Mouse (Mus musculus) right cerebral cortex, postnatal 14 days (tissue): ENCODE results near the gene Il17re.

ENCODE experiments used
- DNase-seq: peaks from one replicate; pipeline ENCODE4 v3.0.0; 2022

Il17re gene

DNA sequence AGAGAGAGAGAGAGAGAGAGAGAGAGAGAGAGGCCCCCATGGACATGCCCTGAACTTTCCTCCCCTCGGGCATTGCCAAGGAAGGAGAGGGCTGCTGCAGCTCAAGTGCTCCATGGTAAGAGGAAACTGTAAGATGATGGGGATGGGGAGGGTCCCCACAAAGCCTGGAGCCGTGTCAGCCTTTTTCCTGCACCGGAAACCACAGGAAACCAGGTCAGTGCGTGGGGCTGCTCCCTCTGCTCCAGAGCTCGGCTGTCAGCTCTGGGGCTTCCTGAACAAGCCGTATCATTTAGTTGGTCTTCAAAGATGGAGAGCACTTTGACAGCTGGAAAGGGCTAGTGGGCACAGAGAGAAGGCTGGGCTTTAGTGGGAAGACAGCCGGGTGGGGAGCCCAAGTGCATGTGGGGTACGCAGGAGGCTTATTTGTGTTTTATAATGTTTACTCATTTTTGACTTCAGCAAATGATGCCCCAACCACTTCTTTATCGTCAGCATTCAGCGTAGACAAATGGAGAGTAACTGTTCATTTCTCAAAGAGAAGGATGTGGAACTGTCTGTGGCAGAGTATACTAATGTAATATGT lies at the start of gene Il17re:
TSS of gene Il17re (plus strand) at position 533 of the 583 bp plus-strand sequence.
- no peak for DNase-seq

DNA sequence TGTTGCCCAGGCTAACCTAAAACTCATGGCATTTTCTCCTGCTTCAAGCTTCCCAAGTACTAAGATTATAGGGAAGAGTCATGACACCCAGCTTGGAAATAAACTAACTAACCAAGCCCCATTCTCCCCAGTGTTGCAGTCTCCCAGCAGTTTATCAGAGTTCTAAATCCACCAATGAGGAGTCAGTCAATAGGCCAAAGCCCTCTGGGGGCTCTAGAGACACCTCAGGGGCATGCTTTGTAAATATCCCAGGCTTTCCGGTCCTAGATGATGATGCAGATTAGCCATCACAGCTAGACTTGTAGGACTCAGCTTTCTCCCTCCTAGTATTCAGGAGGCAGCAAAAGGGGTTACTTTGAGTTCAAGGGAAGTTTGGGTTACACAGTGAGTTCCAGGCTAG lies 48.3 kb upstream of the Il17re start:
- DNase-seq: no peak

DNA sequence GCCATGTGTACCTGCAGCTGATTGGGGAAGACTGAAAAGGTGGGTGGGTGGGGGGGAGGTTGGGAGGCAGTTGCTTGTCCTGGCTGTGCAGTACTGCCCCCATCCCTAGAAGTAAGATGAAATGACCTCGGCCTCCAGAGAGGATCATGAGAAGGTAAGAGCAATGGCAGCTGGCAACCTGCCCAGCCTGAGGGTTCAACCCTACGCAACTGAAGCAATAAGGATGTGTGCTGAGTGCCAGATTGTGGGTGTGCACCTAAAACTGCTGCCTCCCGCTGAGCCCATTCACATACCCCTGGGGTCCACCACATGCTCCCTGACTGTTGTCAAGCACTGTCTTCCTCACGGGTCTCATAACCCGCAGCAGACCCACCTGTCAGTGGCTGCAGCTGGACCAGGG lies 41.9 kb upstream of the Il17re start:
- DNase-seq: no peak

DNA sequence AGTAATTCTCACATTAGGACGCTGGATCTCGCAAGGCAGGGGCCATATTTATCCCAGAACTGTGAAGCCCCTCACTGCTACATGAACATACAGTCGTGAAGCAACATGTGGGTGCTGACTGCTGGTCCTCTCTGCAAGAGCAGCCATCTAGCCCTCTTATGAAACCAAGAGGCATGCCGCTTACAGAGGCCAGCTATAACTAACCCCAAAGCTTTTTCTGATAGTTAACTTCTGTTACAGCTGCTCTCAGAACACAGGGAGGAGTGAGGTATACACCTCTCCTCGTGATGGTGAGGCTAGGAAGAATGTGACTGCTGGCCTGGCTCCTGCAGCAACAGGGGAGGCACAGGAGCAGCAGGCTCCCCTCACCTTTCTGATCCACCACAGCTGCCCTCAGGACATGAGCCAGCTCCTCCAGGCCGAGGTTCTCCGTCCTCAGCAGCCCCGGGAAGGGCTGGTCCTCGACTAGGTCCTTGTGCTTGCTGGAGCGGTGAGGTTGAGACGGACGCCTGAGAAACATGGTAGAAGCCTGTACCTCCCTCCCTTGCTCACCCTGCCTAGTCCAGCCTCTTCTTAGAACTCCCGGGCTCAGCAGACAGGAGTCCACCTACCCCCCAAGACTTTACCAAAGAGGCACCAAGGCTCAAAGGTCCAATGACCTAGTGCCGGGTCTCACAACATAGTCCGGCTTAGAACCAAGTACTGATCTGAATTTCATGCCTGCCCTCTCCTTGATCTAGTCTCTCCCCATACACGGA lies 39.7 kb upstream of the Il17re start:
- DNase-seq: no peak

DNA sequence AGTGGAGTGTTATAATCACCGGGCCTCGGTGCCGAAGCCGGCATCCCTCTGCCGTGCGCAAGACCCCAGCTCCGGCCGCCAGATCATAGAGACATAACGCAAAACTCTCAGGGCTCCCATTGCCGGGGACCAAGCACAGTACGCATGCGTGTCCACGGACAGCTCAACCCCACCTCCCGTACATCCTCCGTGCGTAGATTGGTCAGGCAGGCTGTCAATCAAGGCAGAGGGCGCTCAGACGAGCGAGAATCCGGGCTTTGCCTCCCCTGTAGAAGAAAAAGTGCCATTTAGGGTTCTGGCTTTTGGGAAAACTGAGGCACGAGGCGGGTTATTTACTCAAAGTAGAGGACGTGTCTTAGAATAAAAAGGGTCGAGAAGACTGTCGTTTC lies 39.1 kb upstream of the Il17re start, which contains the start of gene Rpusd3:
TSS of gene Rpusd3 (minus strand) at position 142 of the 389 bp plus-strand sequence.
- peak; percentile 100 for DNase-seq

DNA sequence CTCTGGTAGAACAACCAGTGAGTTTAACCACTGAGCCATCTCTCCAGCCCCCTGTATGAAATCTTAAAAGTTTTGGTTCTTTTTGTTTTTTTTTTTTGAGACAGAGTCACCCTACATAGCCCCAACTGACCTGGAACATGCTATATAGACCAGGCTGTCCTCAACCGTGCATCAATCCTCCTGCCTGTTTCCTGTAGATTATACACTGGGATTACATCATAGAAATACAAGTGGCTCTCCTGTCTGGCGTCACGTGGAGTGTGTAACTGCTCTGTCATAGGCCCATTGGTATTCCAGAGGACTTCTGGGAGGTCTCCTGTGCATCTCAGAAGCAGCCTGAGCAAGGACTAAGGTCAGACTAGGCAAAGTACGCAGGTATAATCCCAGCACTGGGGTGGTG lies 35.3 kb upstream of the Il17re start:
- DNase-seq: no peak

DNA sequence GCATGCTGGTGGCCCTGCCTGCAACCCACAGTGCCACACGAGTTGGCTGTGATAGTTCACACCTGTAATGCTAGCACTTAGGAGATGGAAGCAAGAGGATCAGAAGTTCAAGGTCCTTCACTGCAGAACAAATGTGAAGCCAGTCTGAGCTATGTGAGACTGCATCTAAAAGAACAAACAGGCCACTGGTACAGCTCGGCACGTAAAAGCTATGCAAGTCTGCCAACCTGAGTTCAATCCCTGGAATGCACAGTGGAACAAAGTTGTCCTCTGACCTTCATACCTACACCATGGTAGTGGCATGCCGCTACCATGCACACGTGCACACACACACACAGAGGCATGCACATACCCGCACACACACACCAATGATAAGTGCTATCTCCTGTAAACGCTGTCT lies 34.1 kb upstream of the Il17re start:
- DNase-seq: no peak

DNA sequence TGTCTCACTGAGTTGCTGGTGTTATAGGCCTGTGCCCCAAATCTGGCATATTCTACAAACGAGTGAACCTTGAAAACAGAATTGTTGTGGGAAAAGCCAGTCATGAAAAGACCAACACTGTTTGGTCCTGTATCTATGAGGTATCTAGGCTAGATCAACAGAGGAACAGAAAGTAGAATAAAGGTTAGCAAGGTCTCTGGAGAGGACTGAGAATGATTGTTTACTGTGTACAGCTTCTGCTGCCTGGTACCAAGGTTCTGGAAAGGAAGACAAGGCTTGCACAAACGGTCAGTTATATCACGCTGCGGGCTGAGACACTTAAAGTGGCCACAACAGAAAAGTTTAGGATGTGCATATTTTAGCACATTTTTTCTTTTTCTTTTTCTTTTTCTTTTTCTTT lies 31.6 kb upstream of the Il17re start:
- no peak for DNase-seq

DNA sequence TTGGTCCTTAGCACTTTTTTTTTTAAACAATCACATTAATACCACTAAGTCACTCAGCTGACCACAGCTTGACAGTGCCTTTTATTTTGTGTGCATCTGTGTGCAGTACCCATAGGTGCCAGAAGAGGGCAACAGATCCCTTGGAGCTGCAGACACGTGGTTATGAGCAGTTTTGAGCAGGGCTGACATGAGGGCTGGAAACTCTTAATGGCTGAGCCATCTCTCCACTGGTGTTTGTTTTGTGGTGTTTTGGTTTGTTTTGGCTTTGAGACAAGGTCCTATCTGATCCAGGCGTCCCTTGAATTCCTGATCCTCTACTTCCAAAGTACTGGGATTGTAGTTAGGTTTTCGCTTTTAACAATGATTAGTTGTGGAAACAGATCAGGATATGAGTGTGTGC lies 30.9 kb upstream of the Il17re start:
- DNase-seq: no peak

DNA sequence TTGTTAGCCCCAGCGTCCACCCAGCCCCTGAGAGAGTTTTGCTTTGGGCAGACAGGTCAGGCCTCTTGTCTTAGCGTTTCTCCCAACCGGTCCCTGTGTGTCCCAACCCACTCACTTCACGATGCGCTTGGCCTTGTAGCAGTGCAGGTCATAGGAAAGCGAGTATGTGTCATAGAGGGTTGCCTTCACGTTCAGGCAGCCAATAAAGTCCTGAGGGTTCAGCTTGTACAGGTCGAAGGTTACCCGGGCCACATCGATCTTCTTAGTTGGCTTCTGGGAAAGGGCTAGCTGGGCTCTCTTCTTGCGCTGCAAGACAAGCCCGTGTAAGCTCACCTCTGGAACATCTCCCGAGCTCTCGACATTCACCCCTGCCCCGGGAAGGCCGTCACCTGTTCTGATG lies 30.3 kb upstream of the Il17re start:
- DNase-seq: no peak

DNA sequence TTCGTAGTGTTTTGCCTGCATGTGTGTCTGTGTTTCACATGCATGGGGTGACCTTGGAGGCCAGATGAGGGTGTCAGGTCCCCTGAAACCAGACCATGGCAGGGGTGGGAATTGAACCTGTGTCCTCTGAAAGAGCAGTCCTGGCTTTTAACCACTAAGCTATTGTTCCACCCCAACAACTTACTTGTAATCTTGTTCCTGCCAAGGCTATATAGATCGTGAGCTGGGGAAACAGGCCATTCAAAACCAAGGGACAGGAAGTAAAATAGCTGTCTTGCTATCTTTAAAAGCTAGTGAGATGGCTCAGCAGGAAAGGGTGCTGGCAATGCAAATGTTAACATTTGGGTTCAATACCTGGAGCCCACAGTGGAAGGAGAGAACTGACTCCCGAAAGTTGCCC lies 28.3 kb upstream of the Il17re start:
- no peak for DNase-seq

DNA sequence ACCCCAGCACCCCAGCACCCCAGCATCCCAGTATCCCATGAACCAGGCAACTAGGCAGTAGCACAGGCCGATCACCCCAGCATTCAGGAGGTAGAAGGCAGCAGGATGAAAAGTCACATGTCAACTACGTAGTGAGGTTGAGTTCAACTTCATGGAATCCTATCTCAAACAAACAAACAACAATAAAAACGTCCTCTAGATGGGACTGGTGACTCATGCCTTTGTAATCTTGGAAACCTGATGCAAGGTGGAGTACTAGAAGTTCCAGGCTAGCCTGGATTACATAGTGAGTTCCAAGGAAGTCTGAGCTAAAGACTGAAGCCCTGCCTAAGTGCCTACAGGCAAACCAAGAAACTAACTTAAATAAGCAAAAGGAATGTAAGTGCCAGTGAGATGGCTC lies 27.4 kb upstream of the Il17re start:
- no peak for DNase-seq

DNA sequence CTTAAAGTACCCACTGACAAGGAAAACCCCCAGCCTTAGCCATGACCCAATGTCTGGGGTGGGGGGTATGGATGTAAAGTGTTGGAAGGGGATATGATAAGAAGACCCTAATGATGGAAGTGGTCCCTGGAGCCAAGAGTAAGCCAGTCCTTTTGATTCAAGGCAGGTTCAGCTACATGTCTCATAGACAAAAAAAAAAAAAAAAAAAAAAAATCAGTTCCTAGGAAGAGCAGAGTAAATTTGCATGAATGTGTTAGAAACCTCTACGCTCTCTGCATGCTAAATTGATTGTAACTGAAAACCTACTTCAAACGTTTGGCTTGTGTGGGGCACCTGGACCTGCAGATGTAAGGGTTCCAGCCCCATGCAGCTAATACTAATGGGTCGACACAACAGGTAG lies 26.5 kb upstream of the Il17re start:
- DNase-seq: no peak

DNA sequence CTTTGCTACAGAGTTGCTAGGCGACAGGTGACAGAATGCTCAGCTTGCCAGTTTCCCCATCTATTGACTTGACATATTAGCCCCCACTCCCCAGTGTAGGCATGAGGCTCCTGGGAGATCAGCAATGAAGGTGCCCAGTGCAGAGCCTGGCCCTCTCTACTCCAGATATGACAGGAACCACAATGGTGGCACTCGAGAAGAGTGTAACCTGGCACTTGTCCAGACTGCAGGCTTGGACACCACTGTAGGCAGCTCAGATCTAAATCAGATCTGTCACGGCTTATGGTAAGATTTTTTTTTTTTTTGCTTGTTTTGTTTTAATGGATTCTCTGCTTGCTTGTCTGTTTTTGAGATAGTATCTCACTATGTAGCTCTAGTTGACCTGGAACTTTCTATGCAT lies 24.6 kb upstream of the Il17re start:
- DNase-seq: no peak

DNA sequence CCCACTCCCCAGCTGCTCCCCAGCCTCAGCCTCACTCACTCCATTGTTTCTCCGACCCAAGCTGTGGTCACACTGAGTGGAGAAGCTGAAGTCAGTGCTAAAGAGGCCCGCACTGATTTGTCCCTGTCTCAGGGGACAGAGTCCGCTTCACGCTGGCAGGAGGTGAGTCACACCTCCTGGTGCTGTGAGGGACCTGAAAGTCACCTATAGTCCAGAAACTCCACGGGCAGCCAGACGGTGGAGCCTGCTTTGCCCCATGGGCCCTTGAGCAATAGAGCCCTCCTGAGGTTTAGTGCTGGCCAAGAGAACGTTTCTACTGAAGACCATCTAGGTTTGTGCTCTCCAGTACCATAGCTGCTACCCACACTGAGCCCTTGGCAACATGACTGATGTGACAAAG lies 23.6 kb upstream of the Il17re start:
- DNase-seq: no peak

DNA sequence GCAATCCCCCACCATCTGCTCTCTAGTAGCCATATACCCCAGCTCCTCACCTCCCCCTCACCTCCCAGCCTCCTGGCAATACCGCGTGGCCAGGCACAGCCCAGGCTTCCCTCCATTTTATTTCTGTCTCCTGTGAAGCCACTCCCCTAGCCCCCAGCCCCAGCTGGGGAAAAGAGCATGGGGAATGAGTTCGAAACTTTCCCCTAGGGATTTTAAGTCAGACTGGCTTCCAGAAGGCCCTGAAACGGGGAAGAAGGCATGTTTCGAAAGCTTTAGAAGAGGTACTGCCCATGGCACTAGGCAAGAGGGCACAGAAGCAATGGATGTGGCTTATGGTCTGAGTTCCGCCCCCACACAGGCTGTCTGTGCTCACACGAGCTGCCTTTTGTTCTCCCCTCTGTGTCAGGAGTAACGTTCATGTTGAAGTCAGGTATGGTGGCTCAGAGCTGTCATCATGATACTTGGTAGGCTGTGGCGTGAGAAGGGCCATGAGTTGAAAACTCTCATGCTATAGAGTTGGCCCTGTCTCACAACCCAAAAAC lies 22.5 kb upstream of the Il17re start, which contains the start of gene Cidec:
TSS of gene Cidec (minus strand) at position 97 of the 542 bp plus-strand sequence.
- no peak for DNase-seq

DNA sequence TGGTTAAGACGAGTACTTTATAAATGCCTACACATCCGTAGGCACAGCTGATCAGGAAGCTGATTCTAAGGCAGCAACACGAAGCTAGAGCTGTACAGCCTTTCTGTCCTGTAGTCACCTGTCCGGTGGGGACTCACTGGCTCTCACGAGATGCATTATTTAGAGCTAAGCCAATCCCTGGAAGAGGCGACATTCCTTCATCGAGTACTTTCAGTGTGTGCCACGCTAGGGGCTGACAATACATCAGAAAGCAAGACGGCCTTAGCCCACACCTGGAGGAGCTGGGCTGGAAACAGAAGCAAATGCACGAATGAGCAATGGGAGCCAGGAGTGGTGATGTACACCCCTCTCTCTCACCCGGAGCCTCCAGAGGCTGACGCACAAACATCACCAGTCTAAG lies 21.1 kb upstream of the Il17re start:
- DNase-seq: no peak

DNA sequence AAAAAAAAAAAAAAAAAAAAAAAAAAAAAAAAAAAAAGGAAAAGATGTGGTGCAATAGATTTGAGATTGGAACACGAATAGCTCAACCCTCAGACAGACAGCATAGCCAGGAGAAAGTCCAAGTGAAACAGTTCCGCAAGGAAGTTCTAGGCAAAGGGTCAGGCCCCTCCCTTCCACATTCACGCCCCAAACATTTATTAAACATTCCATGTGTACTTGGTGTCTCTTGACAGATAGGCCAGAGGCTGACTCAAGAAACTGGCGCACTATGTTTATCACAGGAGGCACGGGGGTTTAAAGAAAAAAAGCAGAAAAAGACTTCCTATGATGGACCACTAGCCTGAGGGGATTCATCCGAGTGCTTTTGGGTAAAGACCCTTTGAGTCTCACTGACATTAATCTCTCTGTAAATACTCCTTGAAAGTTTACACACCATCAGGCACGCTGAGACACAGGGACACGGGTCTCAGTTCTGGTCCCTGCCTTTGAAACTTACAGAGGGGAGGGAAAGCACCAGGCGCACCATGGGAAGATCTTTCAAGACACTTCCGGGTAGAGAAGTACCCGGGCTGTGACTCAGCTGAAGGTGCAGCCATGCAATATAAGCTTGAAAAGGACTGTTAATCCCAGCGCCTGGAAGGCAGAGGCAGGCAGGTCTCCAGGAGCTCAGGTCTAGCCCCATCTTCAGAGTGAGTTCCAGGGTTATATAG lies 19.4 kb upstream of the Il17re start:
- no peak for DNase-seq

DNA sequence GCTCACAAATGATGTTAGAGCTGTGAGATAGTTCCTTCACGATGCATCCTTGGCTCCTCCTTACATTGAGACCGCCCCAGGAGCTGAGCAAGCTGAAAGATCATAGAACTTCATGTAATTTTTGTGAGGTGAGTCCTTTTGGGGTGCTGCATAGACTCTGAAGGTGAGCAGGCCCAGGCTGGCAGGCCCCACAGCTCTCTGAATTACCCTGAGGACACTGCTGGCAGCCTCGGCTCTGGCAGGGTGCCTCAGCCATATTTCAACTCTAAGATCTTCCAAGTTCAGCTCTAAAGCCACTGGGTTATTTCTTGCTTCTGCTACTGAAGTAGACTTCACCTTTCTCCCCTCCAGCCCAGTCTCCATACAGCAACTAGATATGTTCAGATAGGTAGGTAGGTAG lies 17.6 kb upstream of the Il17re start:
- DNase-seq: no peak

DNA sequence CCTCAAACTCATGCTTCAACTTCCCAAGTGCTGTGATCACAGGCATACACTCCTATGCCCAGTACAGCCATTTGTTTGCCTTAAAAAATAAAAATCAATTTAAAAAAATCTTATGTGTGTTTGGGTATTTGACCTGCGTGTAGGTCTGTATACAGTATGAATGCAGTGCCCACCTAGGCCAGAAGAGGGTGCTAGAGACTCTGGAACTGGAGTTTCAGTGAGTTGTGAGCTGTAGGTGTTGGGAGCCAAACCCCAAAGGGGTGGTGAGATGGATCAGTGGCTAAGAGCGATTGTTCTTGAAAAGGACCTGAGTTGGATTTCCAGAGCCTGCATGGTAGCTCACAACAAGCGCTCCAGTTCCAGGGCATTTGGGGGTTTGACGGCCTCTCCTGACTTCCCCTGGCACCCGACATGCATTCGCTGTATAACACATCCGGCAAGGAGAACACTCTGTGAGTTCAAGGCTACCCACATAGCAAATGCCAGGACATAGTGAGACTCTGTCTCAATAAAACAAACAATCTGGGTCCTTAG lies 17.1 kb upstream of the Il17re start:
- DNase-seq: peak; percentile 68

DNA sequence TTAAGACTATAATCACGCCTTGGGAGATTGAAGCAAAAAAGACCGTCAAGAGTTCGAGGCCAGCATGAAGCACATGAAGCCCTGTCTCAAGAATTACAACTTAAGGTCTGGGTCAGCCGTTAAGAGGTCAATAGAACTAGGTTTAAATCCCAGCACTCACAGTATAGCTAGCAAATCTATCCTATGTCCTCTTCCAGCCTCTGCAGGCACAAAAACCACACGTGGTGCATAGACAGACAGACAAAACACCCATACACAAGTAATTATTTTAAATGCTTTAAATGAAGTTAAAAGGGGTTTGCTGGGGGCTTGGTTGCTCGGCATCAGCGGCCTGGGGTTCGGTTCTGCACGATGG lies 16.2 kb upstream of the Il17re start:
- no peak for DNase-seq

DNA sequence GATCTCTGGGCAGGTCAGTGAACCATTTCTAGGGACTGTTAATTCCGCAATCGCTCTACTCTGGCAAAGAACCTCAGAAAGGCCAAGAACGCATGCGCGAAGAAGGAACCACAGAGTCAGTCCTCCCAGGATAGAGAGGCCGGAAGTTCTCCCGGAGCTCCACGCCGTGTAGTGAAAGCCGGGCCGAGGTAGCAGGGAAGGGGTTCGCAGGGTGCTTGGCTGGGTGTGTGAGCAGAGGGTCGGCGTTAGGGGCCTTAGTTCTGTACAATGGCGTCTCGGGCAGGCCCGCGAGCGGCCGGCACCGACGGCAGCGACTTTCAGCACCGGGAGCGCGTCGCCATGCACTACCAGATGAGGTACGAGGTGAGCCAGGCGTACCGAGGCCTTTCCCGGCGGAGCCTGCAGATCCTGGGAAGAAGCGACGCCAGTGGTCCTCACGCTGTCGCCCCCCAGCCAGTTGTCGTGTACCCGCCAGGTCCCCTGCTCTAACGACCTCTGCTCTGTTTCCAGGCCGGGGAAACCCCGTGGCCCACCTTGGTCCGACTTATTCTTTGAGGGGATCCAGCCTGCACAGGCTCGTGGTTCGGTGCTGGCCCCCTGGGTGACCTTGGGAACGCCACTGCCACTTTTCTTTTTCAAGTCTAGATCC lies 15.7 kb upstream of the Il17re start, which contains the start of gene Jagn1:
TSS of gene Jagn1 (plus strand) at position 128 of the 649 bp plus-strand sequence.
- DNase-seq: peak; percentile 86

DNA sequence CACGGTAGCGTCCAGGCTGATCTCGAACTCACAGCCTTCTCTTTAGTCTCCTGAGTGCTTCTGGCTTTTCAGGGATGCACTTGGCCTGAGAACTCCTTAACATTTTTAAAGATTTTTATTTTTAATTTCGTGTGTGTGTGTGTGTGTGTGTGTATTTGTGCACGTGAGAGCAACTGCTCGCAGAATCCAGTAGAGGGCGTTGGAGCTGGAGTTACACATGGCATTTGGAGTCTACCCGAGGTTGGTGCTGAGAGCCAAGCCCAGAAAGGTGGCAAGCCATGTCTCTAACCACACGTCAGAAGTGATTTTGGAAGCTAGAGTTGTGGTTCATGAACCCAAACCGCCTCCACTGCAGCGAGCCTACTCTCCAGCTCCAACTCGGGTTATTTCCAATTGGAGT lies 15.2 kb upstream of the Il17re start:
- no peak for DNase-seq
